Mouse (Mus musculus): ENCODE data around the gene Ythdf1. TPM values are rescaled to one million over a fixed set of nuclear protein-coding genes. Genes with fewer than 3 reads are reported as not detected.

Ythdf1 gene
- total and polyA plus RNA-seq, 3 experiments, result 36.8 to 72.2 TPM; not detected in 1

DNA sequence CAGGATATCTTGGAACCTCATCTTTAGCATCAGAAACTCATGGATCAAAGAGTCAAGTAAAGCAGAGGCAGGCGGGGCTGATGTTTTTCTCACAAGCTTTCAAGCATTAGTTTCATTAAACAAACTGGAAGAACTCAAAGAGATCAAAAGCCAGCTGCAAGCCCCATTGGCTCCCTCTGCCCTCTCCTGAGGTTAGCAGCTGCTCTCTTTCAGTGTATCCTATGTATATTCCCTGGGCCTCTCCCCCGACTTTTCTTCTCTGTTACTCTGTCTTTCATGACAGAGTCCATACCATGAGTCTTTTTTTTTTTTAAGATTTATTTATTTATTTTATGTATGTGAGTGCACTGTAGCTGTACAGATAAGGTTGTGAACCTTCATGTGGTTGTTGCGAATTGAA, 39.4 kb upstream of the Ythdf1 start:
- H3K4me1 ChIP-seq (ENCODE audit: control insufficient read depth in 1 of 2, insufficient read depth in 2 of 2, low read length in 2 of 2), result peaks cover 0 to 7% of the 10 kb centered on the region in 2 experiments; a peak in 1 of 4 replicates
- DNase-seq (ENCODE audit: low read depth, low spot score), result no peak
- H3K27me3 ChIP-seq (ENCODE audit: control insufficient read depth in 1 of 2, insufficient read depth in 2 of 2, low read length in 2 of 2), result peaks cover 4 to 9% of the 10 kb centered on the region in 2 experiments
- H3K27ac ChIP-seq (ENCODE audit: control insufficient read depth, low read depth, low read length), result no peak overlapping the region
- no peak overlapping the region for H3K9ac ChIP-seq (ENCODE audit: control insufficient read depth, low read depth, low read length, poor library complexity, severe bottlenecking)
- no peaks in the 10 kb centered on the region for H3K9me3 ChIP-seq (replicated peaks; ENCODE audit: insufficient read depth, low read length)
- H3K79me2 ChIP-seq (ENCODE audit: control insufficient read depth, insufficient read depth, low read length, poor library complexity), result no peaks in the 10 kb centered on the region
- H3K36me3 ChIP-seq (ENCODE audit: control insufficient read depth in 1 of 2, insufficient read depth in 2 of 2, low read length in 2 of 2), result peaks cover 0 to 5% of the 10 kb centered on the region in 2 experiments; a peak in 1 of 4 replicates
- no peak for TF ChIP-seq MXI1 (IDR thresholded peaks at IDR 0.05; ENCODE audit: low read depth, low read length)
- TF ChIP-seq TCF12 (IDR thresholded peaks at IDR 0.05; ENCODE audit: low read depth, low read length), result no peak
- no peak for TF ChIP-seq MYC (IDR thresholded peaks at IDR 0.05; ENCODE audit: low read depth, low read length)
- TF ChIP-seq MAX (IDR thresholded peaks at IDR 0.05; ENCODE audit: low read length), result no peak
- no peak for TF ChIP-seq GABPA (IDR thresholded peaks at IDR 0.05; ENCODE audit: low read depth, low read length)
- no peak for TF ChIP-seq MYB (IDR thresholded peaks at IDR 0.05; ENCODE audit: low read depth, low read length)
- no peak for TF ChIP-seq POLR2AphosphoS5 (IDR thresholded peaks at IDR 0.05; ENCODE audit: borderline replicate concordance, low read depth, low read length)
- no peak for TF ChIP-seq ZMIZ1 (IDR thresholded peaks at IDR 0.05; ENCODE audit: low read depth, low read length)
- no peak for TF ChIP-seq BHLHE40 (IDR thresholded peaks at IDR 0.05; ENCODE audit: borderline replicate concordance, low read depth, low read length)
- no peak for TF ChIP-seq USF2 (IDR thresholded peaks at IDR 0.05; ENCODE audit: borderline replicate concordance in 1 of 2, insufficient read depth in 1 of 2, low read depth in 1 of 2, low read length in 2 of 2)
- no peak for TF ChIP-seq NRF1 (IDR thresholded peaks at IDR 0.05; ENCODE audit: insufficient read depth, low read depth, low read length, poor library complexity, severe bottlenecking)
- no peak for TF ChIP-seq MAFK (IDR thresholded peaks at IDR 0.05; ENCODE audit: borderline replicate concordance, low read depth, low read length)
- no peak for TF ChIP-seq SIN3A (IDR thresholded peaks at IDR 0.05; ENCODE audit: low read length)
- no peak for TF ChIP-seq EP300 (IDR thresholded peaks at IDR 0.05; ENCODE audit: low read depth in 1 of 2, low read length in 2 of 2)
- no peak for TF ChIP-seq E2F4 (IDR thresholded peaks at IDR 0.05; ENCODE audit: borderline replicate concordance, low read depth, low read length)
- no peak for TF ChIP-seq CTCF (IDR thresholded peaks at IDR 0.05 in 2 of 3, conservative IDR thresholded peaks at IDR 0.05 in 1 of 3; ENCODE audit: control insufficient read depth in 1 of 3, insufficient read depth in 1 of 3, low read depth in 2 of 3, low read length in 3 of 3, poor library complexity in 1 of 3, severe bottlenecking in 1 of 3)
- no peak overlapping the region for H3K4me3 ChIP-seq (ENCODE audit: control insufficient read depth in 1 of 2, insufficient read depth in 1 of 2, low read depth in 2 of 2, low read length in 2 of 2)

DNA sequence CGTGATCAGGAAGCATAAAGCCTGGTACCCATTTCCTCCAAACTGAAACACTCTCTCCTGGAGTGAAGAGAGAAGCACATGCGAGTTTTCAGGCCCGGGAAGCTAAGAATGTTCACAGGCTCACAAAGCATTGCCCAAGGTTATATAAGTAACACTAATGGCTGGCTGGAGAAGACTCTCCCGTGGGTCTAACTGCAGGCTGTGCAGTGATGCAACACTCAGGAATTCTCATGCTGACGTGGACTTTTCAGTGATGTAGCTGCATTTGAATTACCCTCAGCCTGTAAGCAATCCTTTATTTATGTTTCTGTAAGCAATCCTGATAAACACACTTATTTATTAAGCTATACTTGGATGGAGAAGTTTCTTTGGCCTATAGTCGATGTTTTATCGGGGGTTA, 38.9 kb upstream of the Ythdf1 start:
- H3K36me3 ChIP-seq (ENCODE audit: control insufficient read depth in 1 of 2, insufficient read depth in 2 of 2, low read length in 2 of 2), result peaks cover 0 to 5% of the 10 kb centered on the region in 2 experiments; a peak in 1 of 4 replicates
- no peak overlapping the region for H3K4me3 ChIP-seq (ENCODE audit: control insufficient read depth in 1 of 2, insufficient read depth in 1 of 2, low read depth in 2 of 2, low read length in 2 of 2)
- H3K27ac ChIP-seq (ENCODE audit: control insufficient read depth, low read depth, low read length), result no peak overlapping the region
- peaks cover 0 to 7% of the 10 kb centered on the region in 2 experiments; a peak in 1 of 4 replicates for H3K4me1 ChIP-seq (ENCODE audit: control insufficient read depth in 1 of 2, insufficient read depth in 2 of 2, low read length in 2 of 2)
- DNase-seq (ENCODE audit: low read depth, low spot score), result no peak
- TF ChIP-seq RCOR1 (IDR thresholded peaks at IDR 0.05; ENCODE audit: low read depth, low read length), result no peak
- TF ChIP-seq POLR2A (IDR thresholded peaks at IDR 0.05; ENCODE audit: control insufficient read depth in 1 of 2, insufficient read depth in 1 of 2, low read depth in 1 of 2, low read length in 2 of 2, poor library complexity in 1 of 2), result no peak
- TF ChIP-seq MAFK (IDR thresholded peaks at IDR 0.05; ENCODE audit: borderline replicate concordance, low read depth, low read length), result no peak
- no peak for TF ChIP-seq JUND (IDR thresholded peaks at IDR 0.05; ENCODE audit: low read depth, low read length)
- TF ChIP-seq NRF1 (IDR thresholded peaks at IDR 0.05; ENCODE audit: insufficient read depth, low read depth, low read length, poor library complexity, severe bottlenecking), result no peak
- no peak for TF ChIP-seq MAZ (IDR thresholded peaks at IDR 0.05; ENCODE audit: low read depth, low read length)
- no peak for TF ChIP-seq CHD2 (IDR thresholded peaks at IDR 0.05; ENCODE audit: low read length)
- no peak for TF ChIP-seq ZC3H11A (IDR thresholded peaks at IDR 0.05; ENCODE audit: low read depth, low read length)
- TF ChIP-seq E2F4 (IDR thresholded peaks at IDR 0.05; ENCODE audit: borderline replicate concordance, low read depth, low read length), result no peak
- TF ChIP-seq UBTF (IDR thresholded peaks at IDR 0.05; ENCODE audit: borderline replicate concordance, insufficient read depth, low read depth, low read length), result no peak
- no peak for TF ChIP-seq TCF12 (IDR thresholded peaks at IDR 0.05; ENCODE audit: low read depth, low read length)
- no peak for TF ChIP-seq HCFC1 (IDR thresholded peaks at IDR 0.05; ENCODE audit: low read depth, low read length)
- TF ChIP-seq GABPA (IDR thresholded peaks at IDR 0.05; ENCODE audit: low read depth, low read length), result no peak
- TF ChIP-seq EP300 (IDR thresholded peaks at IDR 0.05; ENCODE audit: low read depth in 1 of 2, low read length in 2 of 2), result no peak
- TF ChIP-seq MXI1 (IDR thresholded peaks at IDR 0.05; ENCODE audit: low read depth, low read length), result no peak
- TF ChIP-seq USF1 (IDR thresholded peaks at IDR 0.05; ENCODE audit: low read depth, low read length), result no peak
- no peak for TF ChIP-seq CHD1 (IDR thresholded peaks at IDR 0.05; ENCODE audit: low read depth, low read length)
- H3K9ac ChIP-seq (ENCODE audit: control insufficient read depth, low read depth, low read length, poor library complexity, severe bottlenecking), result no peak overlapping the region
- peaks cover 4 to 9% of the 10 kb centered on the region in 2 experiments for H3K27me3 ChIP-seq (ENCODE audit: control insufficient read depth in 1 of 2, insufficient read depth in 2 of 2, low read length in 2 of 2)
- no peaks in the 10 kb centered on the region for H3K79me2 ChIP-seq (ENCODE audit: control insufficient read depth, insufficient read depth, low read length, poor library complexity)
- no peaks in the 10 kb centered on the region for H3K9me3 ChIP-seq (replicated peaks; ENCODE audit: insufficient read depth, low read length)
